Mouse (Mus musculus) gastrocnemius, postnatal 4 days (tissue): ENCODE measurements around the gene Maco1. TPM values are rescaled to one million over a fixed set of nuclear protein-coding genes. Genes with fewer than 3 reads are reported as not detected.

Experiments used
- DNase-seq, 2 experiments: peaks; one replicate each; pipeline ENCODE4 v3.0.0; 2021 to 2022; ENCODE audit warnings: low spot score in 2 of 2, mixed read lengths in 2 of 2
- total RNA-seq, 2 experiments: library from RNA; stranded (reverse); gene quantifications; 2 replicates each; pipeline ENCODE4 v1.2.3; 2021

Maco1 gene
- total RNA-seq, 2 experiments from 2014 or later, result 28.5 to 29.9 TPM

DNA sequence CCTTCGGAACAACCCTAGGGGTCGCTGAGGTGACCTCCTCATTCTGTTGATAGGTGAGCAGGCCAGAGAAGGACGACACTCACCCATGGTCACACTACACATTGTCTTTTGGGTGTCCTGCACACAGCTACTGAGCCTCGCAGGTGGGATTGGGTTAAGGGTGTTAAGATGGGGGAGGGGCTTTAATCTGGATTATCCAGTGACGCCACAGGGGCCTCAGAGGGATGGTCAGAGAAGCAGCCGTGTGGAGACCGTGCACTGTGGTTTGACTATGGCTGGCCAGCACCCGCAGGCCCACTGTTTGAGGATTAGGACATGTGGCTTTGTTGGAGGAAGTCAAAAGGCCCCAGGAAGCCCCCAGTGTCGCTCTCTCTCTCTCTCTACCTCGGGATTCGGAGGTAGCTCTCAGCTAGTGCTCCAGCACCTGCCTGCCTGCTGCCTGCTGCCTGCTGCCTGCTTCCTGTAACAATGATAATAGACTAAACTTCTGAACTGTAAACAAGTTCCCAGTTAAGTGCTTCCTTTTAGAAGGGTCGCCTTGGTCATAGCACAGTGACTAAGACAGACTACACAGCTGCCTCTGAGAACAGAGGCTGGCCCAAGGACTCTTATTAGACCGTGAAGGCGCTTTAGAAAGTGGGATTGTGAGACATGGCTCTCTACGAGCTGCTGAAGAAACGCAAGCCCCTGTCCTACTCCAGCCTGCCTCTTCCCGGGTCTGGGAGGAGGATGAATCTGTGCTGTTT is 99.5 kb downstream of the Maco1 start:
- no peak for DNase-seq

DNA sequence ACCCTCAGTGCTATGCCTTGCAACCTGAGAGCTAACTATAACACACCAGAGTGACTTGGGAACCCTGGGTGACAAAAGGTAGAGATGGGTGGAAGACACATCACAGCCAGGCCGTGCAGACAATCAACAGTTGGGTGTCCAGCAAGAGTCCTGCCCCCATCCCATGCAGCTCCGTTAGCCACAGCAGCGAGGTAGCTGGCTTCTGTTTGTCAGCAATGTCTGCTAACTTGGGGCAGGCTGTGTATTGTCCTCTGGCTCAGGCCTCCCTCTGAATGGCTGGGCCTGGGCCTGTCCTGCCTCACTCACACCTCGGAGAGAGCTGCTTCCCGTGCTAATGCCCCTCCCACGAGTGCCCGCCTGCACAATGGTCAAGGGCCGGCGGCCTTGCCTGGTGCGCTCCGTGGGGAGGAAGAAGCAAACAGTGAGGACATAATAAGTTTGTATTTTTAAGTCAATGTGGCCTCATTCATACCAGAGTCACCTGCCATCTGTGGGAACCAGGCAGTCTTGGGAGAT is 100.2 kb downstream of the Maco1 start:
- no peak for DNase-seq

Other genes with a start within 250 kb of the Maco1 start
- gene Man1c1, start 149.1 kb downstream of the Maco1 start, total RNA-seq, result 10 to 100 TPM; 16.7 to 17.9 TPM
- 10 to 100 TPM; 18.0 to 20.0 TPM for gene Ldlrap1, start 85.3 kb downstream of the Maco1 start, total RNA-seq
- gene Rhd, start 11.2 kb upstream of the Maco1 start, total RNA-seq, result under 1 TPM; 0.27 to 0.62 TPM
- gene Tmem50a, start 61.7 kb upstream of the Maco1 start, total RNA-seq, result 10 to 100 TPM; 64.7 to 71.9 TPM
- 100 to 1,000 TPM; 115 to 148 TPM for gene Rsrp1, start 70.2 kb upstream of the Maco1 start, total RNA-seq
- gene Syf2, start 77.6 kb upstream of the Maco1 start, total RNA-seq, result 10 to 100 TPM; 48.2 to 53.3 TPM